Mouse (Mus musculus) mature B cell (primary cell): ENCODE results near the gene Themis2.

Source experiments
- in situ Hi-C: fragments of 300-500 bp; cut with MboI; formaldehyde crosslinking; loops from 2 replicates; pipeline ENCODE4 v1.14.3; 2019

Themis2 gene

DNA sequence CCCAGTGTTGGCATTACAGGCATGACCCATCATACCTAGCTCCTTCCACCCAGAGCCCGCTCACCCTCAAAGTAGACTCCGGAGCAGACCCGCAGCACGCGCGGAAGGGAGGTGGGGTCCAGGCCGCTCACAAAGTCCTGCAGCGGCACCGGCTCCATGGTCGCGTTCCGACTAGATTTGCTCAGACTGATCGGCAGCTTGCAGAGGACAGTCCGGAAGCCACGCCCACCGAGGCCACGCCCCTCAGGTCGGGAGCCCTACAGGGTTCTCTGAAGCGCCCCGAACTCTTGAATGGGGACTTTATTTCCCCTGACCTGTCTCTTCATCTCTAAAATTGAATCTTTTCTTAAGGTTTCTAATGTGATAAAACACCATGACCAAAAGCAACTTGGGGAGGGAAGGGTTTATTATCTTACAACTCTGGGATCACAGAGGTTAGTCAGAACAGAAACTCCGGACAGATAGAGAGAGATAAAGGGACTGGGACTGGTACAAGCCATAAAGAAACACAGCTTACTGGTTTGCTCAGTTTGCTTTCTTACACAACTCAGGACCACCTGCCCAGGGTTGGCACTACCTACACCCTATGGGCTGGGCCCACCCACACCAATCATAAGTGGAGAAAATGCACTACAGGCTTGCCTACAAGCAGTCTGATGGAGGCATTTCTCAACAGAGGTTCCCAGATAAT, at the start of gene Themis2:
Gene Themis2, minus strand, starts transcription at position 192 of the 691 bp plus-strand sequence.
- in situ Hi-C loops = no loop called here

DNA sequence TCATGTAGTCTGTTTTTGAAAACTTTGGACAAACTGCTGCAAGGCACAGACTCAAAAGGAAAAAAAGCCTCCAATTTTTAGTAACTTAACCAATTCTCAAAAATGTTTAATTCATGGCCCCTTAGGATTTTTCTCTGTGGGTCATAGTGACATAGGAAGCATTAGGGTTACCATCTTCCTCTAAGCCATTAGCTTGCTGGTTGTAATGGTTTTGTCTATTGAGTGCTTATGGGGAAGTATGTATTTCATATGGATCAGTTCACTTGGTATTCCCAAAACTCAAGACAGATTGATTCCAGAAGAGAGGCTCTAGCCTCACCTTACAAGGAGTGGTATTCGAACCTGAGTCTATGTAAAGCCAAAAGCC, 47.5 kb upstream of the Themis2 start:
- in situ Hi-C loops = no loop called here

DNA sequence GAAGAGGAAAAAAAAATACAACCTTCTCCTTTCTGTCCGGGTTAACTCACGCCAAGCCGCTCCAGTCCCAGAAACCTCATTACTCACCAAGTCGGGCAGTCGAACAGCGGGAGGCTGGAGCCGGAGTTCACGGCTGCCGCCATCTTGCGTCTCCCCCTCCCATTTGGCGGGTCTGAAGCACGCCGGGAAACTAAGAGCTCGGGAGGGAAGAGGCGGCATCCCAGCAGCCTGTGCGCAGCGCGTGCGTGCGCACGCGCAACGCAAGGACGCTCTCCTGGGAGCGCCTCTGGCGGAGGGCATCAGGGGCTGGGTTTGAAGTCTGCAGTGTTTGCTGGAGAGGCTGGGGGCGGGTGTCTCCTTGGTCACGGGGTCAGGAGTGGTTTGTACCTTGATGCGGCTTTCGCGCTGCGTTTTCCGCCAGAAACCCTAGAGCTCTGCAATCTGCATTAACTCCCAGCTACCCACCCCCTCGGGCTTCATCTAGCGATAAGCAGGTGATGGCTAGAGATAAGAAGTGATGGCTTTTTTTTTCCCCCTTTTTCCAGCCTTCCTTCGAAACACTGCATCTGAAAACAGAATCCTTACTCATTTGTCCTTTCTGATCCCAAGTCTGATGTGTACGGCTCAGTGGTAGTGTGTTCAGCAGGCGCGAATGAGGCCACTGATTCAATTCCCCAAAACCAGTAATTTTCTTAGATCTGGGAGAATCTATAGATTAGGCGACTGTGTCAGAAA, 47.0 kb upstream of the Themis2 start, which contains the start of gene Ppp1r8:
Gene Ppp1r8, minus strand, starts transcription at position 200 of the 735 bp plus-strand sequence.
- in situ Hi-C loops = no loop called here

DNA sequence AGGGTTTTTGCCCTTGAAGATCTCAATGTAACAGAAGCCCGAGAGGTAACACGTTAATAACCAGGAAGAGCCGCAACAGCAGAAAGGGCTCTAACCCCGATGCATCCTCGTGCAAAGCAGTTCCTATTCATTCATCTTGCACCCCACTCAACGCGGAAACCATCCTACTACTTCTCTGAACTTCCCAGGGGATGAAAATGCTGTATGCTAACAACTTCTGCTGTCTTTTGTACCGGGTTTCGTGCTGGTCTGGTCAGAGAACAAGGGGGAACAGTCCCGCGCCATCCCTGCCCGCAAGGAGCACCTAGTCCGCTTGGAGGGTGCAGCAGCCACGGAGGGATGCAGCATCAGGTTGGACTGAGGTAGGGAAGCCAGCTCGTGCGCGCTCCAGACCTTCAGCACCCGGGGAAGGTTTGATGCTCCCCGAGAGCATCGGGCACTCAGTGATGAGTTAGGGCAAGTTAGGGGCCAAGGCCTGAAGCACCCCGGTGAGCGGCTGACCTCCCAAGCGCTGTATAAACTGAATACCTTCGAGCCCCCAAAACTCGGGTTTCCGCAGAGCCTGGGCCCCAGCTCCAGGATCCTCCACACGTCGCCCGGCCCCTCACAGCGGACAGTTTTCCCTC, 46.2 kb upstream of the Themis2 start:
- in situ Hi-C loops = no loop called here

DNA sequence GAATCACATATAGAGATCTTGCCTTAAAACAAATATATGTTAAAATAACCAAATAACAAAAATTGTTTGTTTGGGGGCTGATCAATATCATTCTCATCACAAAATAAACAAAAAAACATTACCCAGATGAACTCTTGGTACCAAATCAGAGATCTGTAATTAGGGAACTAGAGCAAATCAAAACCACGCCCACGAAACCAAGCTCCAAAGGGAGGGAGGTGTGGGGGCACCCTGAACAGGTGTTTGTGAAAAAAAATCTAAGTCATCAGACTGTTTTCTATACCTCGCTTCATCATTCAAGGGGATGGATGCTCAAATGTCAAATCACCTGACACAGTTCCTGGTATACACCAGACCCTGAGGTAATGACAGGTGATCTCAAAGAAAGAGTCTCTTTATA, 45.3 kb upstream of the Themis2 start:
- in situ Hi-C loops = no loop called here

DNA sequence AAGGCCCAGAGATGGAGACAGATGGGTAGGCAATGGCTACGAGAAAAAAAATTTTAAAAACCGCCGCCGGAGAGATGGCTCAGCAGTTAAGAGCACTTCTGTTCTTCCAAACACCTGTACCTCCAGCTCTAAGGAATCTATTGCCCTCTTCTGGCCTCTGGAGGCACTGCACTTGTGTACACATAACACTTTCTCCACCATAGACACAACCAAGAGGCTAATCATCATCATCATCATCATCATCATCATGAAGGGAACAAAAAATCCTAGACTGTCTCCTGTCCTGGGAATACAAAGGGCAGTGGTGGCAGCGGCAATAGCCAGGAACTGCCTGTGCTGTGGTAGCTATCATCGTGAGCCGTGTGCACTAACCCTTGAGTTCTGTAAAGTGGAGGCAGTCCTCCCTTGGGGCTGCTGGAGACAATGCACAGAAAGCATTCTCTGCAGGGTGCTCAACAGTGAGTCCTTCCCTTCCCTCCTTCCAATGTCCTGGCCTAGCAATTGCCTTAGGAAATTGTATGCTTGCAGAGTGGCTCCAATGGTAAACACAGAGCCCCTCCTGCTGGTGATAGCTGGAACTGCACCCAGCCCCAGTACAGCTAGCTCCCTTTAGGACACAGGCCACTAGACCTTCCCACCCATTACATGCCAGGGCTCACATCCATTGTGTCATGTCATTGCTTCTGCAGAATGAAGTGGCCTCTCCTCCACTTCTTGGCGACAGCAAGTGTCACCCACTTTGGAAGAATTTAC, 27.6 kb upstream of the Themis2 start:
- in situ Hi-C loops = no loop called here

DNA sequence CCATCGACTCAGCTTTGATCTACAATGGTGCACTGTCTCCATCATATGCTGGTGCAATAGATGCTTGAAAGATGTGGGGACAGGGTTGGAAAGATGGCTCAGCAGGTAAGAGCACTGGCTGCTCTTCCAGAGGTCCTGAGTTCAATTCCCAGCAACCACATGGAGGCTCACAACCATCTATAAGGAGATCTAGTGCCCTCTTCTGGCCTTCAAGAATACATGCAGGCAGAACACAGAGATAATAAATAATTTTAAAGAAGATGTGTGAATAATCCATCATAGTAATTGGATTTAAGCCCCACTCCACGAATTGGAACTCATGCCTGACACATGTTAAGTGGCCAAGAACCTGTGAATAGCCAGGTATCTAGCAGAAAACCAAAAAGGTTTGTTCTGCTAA, 22.3 kb upstream of the Themis2 start:
- in situ Hi-C loops = loop anchor here (5.0 kb wide), 1 partner anchor 41 kb away; no protein-coding TSS in a partner anchor

DNA sequence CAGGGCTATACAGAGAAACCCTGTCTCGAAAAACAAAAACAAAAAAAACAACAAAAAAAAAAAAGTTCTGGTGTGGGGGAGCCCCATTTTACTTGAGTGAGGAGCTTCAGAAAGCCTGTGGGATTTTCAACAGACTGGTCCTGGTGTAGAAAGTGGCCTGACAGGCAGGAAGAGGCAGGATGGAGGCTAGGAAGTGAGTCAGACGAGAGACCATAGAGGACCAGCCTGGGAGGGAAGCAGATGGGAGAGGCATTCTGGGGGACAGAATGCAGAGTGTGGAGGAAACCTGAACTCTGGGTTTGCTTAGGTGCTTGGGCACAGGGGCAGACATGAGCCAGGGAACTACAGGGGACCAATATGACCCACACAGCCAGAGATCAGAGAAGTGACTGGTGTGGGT, 20.7 kb upstream of the Themis2 start:
- in situ Hi-C loops = loop anchor here (5.0 kb wide), 1 partner anchor 40 kb away; no protein-coding TSS in a partner anchor

DNA sequence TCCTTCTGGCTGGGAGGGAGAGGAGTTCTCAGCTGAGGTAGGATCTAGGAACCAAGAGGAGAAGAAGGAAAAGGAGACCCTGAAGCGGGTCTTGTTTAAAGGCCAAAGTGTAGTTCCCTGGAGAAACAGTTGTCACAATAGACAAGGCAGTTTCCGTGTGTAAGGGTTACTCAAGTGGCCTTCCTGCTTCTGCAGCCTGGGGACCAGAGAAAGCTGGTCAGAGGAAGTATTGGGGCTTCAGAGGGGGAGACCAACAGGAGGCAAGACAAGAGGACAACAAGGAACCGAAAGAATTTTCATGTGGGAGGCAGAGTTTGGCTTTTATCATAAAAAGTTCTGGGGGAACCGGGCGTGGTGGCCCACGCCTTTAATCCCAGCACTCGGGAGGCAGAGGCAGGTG, 20.2 kb upstream of the Themis2 start:
- in situ Hi-C loops = loop anchor here (5.0 kb wide), 1 partner anchor 39 kb away; no protein-coding TSS in a partner anchor

DNA sequence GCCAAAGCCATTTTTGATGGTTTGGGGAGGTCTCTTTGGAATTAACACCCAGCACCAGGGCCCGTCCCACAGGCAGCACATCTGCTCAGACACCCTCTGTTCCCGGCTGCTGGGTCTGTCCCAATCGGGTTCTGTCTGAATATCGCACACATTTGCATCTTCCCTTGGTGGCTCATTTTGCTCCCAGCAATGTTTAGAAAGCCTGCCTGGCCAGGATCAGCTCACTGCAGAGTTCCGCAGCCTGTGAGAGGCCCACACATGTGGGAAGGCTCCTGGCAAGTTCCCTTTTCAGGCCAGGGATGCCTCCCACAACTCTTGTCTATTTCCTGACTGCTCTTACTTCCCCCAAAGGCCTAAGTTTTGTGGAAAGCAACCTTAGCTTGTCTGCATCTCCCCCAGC, 13.4 kb upstream of the Themis2 start:
- in situ Hi-C loops = no loop called here

DNA sequence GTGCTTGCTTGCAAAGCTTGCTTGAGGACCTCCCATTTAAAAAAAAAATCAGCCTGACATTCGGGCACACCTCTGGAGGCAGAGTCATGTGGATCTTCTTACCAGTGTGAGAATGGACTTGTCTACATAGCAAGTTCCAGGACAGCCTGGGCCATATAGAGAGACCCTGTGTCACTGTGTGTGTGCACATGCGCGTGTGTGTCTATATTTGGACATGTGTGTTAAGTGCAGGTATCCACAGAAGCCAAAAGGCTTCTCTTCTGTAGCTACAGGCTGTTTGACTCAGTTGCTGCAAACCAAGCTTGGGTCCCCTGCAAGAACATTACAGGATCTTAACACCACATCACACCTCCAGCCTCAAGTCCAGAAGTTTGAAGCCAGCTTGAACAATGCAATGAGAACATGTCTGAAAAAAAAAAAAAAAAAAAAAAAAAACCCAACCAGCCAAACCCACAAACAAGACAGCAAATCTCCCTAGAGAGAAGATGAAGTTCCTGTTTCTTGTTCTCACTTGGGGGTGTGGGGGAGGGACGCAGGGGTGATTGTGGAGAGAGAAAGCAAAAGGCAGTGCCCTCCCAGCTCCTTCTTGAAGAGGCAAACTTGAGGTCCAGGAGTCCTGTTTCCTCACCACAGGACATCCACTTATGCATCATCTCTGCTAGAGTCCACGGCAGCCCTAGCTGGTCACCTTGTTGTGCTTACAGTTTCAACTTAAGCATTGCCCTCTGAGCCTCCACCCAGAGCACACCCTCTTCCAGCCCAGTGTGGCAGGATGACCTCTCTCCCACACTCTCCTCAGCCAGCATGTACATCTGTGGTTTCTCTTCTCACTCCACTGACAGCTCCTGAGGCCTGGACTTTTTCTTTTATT, 11.8 kb upstream of the Themis2 start:
- in situ Hi-C loops = no loop called here

DNA sequence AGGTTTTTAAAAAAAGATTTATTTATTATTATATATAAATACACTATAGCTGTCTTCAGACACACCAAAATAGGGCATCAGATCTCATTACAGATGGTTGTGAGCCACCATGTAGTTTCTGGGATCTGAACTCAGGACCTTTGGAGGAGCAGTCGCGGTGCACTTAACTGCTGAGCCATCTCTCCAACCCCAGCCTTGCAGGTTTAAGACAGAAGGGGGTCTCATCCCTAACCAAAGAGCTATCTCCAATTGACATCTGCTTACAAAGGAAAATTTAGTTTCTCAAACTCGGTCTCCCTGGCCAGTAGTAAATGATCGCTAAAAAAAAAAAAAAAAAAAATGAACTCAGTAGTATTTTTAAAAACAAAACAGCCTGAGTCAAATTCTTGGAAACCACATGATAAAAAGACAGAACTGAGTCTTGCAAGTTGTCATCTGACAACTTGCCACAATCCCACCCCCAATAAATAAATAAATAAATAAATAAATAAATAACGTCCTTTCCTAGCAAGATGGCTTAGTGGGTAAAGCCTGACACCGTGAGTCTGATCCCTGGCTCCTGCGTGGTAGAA, 10.5 kb upstream of the Themis2 start:
- in situ Hi-C loops = no loop called here

DNA sequence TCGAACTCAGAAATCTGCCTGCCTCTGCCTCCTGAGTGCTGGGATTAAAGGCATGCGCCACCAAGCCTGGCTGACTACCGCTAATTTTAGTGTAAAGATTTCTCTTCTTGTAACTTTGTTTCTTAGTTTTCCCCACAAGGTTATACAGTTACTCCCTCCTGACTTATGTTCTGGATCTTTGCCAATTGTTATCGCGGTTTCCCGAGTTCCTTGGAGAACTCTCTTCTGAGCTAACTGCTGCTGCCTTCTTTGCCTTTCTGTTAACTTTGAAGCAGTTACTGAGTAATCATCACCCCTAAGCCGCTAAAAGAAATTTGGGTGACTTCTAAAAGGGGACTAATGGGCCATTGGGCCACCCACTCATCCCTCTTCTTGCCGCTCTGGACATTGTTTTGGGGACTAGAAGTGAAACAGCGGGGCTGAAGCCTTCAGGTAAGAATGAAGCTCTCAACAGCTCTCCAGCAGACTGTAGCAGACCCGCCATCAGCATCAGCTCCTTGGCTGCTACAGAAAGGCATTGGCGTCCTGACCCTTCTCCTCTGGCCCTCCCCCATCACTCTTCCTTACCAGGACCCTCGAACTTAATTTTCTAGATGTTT, 9.5 kb upstream of the Themis2 start:
- in situ Hi-C loops = no loop called here

DNA sequence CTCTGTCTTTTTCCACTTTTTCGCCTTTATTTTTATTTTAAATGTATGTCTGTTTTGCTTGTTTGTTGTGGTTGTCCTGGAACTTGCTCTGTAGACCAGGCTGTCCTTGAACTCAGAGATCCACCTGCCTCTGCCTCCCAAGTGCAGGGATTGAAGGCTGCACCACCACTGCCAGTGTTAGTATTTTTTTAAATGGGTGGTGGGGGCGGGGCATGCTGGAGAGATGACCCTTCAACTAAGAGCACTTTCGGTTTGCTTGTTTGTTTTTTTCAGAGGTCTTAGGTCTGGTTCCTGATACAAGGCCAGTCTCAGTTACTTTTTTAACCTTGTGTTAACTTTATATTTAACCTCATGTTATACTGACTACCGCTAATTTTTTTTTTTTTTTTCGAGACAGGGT, 9.0 kb upstream of the Themis2 start:
- in situ Hi-C loops = no loop called here

DNA sequence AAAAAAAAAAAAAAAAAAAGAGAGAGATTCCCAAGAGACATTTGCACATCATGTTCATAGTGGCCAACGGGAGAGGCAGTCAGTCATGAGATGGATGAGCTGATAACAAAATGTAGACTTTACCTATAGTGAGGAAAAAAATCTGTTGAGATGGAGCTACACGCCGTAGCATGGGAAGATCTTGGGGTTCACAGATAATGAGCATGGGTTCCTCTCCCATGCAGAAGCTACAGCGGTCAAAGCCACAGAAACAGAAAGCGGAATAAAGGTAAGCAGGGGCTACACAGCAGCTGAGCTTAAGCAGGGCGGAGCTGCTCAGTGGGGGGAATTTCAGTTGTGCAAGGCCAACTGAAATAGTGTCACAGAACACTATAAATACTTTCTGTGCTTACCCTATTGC, 8.1 kb upstream of the Themis2 start:
- in situ Hi-C loops = no loop called here

DNA sequence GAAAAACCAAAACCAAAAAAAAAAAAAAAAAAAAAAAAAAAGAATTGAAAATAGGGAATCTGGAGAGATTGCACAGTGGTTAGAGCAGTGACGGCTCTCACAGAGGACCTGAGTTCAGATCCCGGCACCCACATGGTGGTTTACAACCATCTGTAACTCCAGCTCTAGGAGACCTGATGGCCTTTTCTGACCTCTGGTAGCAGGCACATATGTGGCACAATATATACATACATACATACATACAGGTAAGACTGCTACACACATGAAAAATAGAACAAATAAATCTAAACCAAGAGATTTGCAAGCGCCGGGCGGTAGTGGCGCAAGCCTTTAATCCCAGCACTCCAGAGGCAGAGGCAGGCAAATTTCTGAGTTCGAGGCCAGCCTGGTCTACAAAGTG, 7.7 kb upstream of the Themis2 start:
- in situ Hi-C loops = no loop called here

DNA sequence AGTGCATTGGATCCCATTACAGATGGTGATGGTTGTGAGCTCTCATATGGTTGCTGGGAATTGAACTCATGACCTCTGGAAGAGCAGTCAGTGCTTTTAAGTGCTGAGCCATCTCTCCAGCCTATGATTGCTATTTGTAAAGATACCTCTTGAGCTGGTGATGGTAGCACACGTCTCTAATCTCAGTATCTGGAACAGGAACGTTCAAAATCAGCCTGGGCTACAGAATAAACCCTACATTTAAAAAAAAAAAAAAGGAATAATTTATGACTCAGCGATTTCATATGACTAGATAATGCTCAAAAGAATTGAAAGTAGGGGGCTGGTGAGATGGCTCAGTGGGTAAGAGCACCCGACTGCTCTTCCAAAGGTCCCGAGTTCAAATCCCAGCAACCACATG, 7.0 kb upstream of the Themis2 start:
- in situ Hi-C loops = no loop called here

DNA sequence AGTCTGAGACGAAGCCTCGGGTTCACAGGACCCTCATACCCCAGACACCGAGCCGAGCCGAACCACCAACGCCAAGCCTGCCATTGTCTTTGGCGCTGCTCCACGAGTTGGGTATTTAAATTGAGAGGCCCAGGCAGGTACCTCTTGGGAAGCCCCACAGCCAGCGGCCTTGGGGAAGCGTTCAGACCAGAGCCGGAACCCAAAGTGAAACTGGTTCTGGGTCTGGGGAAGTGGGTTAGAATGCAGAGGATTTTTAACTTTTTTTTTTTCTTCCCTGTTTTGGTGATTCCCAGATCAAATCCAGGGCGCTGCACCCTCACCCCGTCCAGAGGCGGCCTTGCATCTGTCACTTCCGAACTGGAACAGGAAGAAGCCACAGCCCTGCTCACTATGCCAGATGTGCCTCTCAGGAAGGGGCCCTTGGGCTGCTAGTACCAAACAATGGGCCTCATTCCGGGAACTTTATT, 6.0 kb upstream of the Themis2 start:
- in situ Hi-C loops = no loop called here

DNA sequence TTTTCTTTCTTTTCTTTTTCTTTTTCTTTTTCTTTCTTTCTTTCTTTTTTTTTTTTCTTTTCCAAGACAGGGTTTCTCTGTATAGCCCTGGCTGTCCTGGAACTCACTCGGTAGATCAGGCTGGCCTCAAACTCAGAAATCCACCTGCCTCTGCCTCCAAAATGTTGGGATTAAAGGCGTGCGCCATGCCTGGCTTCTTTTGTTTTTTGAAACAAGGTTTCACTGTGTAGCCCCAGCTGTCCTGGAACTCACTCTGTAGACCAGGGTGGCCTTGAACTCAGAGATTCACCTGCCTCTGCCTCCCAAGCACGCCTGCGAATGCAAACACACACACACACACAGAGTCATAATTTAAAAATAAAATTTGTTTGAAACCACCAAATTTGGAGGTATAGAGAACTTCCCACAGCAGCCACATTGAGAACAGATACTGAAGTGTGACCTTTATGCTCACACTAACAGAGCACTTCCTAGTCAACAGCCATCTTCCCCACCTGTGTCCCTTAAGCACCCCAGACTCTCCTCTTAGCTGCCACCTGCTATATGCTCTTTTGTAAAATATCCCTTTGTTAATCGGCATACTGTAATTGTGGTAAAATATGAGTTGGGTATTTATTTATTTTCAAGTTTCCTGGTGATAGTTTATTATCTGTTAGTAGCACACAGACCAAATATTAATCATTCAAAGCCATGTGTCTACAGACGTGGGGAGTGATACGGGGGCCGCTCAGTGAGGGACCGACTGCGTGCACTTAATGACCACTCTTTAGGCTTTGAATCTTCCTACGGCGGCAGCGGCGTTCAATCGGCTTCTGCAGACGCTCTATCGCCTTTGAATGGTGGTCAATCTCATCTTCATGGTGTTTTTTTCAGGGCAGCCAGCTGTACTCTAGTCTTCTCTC, 5.2 kb upstream of the Themis2 start:
- in situ Hi-C loops = no loop called here
